19 mouse cellular contexts compared by ENCODE assay signal in the genomic region with DNA sequence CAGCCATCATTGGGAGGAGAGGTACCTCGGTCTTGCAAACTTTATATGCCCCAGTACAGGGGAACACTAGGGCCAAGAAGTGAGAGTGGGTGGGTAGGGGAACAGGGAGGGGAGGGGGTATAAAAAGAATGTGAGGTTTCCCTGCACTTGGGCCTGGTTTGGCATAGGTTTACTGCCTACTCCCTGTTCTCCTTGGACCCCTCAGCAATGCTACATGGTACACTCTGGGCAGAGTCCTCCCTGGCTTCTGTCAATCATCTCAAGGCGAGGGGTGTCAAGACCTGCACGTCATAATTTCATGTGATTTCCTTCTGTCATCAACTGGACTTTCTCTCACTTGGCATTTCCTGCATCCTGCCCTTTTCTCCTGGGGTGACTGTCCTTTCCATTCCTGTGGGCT.
"Had no signal": no experiment of that assay in that cellular context is flagged by ENCODE, and none has a peak within 500 bp of the region (broad histone marks: within the 10 kb centered on the region; RNA-seq: fewer than 3 reads in every experiment).

No protein-coding gene starts in this region.

- H3K36me3 ChIP-seq: liver, embryonic 13.5 days; midbrain, embryonic 12.5 days had no signal

- H3K9me3 ChIP-seq: liver, embryonic 13.5 days; midbrain, embryonic 12.5 days had no signal

- H3K9ac ChIP-seq: liver, embryonic 13.5 days; midbrain, embryonic 12.5 days had no signal

- DNase-seq: kidney, adult 18-20 months; kidney, postnatal 36 days; layer of hippocampus, postnatal 36 days; liver, embryonic 13.5 days; lung, adult 2 months; lung, postnatal 14 days; right cerebral cortex, adult 18-20 months; right cerebral cortex, postnatal 14 days; right cerebral cortex, postnatal 4 days; thymus, adult 2 months; thymus, postnatal 14 days; thymus, postnatal 4 days had no signal

- H3K4me1 ChIP-seq: liver, embryonic 13.5 days had no signal

- H3K4me3 ChIP-seq: left cerebral cortex, adult 2 months; liver, embryonic 13.5 days; midbrain, embryonic 12.5 days; myocyte had no signal

- H3K4me2 ChIP-seq: liver, embryonic 13.5 days; midbrain, embryonic 12.5 days had no signal

- H3K27me3 ChIP-seq: liver, embryonic 13.5 days had no signal

- ATAC-seq: midbrain, embryonic 16.5 days had no signal

- H3K27ac ChIP-seq: kidney, postnatal 0 days; left cerebral cortex, adult 2 months; liver, embryonic 13.5 days; macrophage; midbrain, embryonic 12.5 days; stomach, postnatal 0 days had no signal
